Mouse (Mus musculus): ENCODE measurements around the gene Eral1.
"Not testable (repeated sequence)": the region's sequence is repeated elsewhere in the genome, so short reads cannot be mapped to it uniquely, and the experiment has no call there.

The Eral1 gene

GRCm38 (mm10) chr11:78086925-78087479 lies 6.8 kb upstream of the Eral1 start:
- no peak for DNase-seq

DNA sequence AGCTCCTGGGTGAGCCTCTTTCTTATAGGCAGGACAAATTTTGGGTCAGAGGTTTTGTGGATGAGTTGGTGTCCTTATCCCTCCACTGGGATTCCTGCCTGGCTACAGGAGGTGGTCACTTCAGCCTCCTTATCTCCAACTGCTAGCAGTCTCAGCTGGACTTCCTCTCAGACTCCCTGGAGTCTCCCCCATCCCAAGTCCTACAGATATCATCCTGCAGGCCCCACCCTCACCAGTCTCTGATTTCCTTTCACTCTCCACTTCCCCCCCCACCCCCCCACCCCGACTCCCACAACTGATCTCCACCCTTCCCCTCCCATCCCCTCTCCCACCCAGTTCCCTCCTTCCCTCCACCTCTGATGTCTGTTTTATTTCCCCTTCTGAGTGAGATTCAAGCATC lies 3.4 kb upstream of the Eral1 start:
- no peak for DNase-seq

- DNase-seq = no peak
Measured at GRCm38 (mm10) chr11:78074666-78075065, 5.5 kb downstream of the Eral1 start.

GRCm38 (mm10) chr11:78074277-78074652 lies 5.9 kb downstream of the Eral1 start:
- no peak for DNase-seq

- DNase-seq = no peak
Measured at GRCm38 (mm10) chr11:78073577-78074276, 6.5 kb downstream of the Eral1 start.

GRCm38 (mm10) chr11:78072425-78073130 lies 7.6 kb downstream of the Eral1 start:
- DNase-seq = no peak

GRCm38 (mm10) chr11:78071938-78072337 lies 8.2 kb downstream of the Eral1 start:
- no peak for DNase-seq

DNA sequence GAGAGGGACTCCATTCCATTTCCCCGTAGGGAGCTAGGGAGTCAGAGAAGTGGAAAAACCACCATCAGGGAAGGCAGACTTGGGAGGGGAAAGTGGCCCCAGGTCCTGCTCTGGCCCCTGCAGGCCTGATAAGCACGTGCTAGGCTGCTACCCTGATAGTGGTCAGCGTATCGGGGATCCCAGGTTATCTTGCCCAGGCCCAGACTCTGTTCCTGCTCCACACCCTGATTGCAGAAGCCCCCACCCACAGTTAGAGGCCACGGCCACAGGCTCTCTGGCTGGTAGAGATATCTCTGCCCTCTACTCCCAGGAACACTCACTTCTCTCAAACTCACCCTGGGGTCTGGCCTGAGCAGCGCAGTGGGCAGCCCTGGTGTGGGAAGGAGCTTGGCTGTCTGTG lies 10.5 kb downstream of the Eral1 start:
- no peak for DNase-seq

DNA sequence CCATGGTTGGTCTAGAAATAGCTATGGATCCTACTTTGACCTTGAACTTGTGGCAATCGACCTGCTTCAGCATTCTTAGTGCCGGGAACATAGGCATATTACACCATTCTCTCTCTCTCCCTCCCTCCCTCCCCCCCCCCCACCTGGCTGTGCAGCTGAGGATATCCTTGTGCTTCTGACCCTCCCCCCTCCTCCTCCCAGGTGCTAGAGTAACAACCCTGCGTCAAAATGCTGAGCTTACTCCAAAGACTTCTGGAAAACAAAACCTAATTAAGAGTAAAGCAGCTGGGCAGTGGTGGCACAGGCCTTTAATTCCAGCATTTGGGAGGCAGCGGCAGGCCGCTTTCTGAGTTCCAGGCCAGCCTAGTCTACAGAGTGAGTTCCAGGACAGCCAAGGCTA lies 11.1 kb downstream of the Eral1 start:
- DNase-seq = no peak

- no peak for DNase-seq
Measured at GRCm38 (mm10) chr11:78067566-78067965, 12.6 kb downstream of the Eral1 start.

- DNase-seq = no peak
Measured at GRCm38 (mm10) chr11:78066641-78067040, 13.5 kb downstream of the Eral1 start.

DNA sequence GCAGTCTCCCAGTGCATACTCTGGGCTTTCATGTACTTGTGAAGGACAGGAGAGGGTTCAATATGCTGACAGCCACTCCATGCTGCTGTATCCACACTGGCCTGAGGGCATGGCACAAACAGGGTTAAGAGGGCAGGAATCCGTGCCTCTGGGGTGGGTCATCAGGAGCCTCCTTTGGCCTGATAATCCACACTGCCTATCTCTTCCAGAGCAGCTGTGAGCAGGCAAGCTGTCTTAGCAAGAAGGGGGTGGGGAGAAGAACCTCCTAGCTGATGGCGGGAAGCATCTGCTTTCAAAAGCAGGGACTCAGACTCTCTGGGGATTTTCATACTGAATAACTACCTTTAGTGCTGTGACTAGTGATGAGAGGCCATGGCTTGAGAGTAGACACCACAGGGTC lies 14.3 kb downstream of the Eral1 start:
- no peak for DNase-seq

DNA sequence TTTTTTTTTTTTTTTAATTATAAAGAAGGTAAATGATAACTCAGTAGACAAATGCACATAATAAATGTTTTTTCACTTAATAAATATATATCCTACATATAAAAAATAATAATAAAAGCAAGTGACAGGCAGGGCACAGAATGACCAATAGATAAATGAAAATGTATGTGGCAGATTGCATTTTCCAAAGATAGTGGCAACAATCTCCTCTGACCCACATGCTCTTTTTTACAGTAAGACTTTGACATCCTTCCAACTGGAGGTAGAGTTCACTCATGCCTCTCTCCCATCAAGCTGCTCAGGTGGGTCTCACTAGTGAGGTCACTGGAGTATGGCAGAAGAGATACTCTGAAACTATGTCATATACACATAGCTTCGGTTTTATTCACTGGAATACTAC lies 17.6 kb downstream of the Eral1 start:
- no peak for DNase-seq

- DNase-seq = peak; percentile 51
Measured at GRCm38 (mm10) chr11:78059833-78060757, 20.1 kb downstream of the Eral1 start.

DNA sequence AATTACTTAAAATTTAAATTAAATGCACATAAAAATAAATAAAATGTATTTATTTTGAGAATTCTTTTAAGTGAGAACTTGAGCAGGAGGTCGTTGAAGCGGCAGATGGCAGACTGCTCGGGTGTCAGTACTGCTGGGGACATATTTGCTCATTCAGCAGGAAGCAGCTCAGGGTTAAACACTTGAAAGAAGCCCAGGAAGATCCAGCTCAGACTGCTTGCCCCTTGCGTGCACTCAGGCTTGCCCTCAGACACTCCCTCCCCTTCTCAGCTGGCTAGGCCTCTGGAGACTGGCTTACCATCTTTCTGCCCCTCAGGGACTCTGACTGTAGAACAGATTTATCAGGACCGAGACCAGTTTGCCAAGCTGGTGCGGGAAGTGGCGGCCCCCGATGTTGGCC lies 23.2 kb downstream of the Eral1 start:
- DNase-seq = no peak

- DNase-seq = no peak
Measured at GRCm38 (mm10) chr11:78053078-78053477, 27.1 kb downstream of the Eral1 start.

- not testable (repeated sequence) for DNase-seq
Measured at GRCm38 (mm10) chr11:78048637-78049036, 31.5 kb downstream of the Eral1 start.

DNA sequence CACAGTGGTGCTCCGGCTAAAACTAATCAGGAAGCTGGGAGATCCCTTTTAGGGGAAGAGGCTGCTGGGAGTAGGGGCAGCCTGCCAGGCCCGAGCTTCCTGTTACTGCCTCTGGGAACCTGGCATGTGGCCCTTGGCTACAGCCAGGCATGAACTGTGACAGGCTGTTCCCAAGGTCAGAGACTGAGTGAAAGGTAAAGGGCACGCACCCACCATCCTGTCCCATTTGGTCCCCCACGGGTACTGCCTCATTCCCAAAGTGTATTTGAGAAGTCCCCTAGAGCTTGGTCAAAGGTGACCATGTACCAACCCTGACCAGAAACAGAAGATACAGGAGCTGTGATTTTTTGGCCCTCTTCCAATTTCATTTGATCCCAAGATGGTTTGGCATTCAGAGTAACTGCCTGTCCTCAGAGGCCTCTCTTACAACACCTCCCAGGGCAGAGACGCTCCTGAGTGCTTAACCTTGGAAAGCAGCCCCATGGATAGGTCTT lies 35.4 kb downstream of the Eral1 start:
- DNase-seq = no peak

DNA sequence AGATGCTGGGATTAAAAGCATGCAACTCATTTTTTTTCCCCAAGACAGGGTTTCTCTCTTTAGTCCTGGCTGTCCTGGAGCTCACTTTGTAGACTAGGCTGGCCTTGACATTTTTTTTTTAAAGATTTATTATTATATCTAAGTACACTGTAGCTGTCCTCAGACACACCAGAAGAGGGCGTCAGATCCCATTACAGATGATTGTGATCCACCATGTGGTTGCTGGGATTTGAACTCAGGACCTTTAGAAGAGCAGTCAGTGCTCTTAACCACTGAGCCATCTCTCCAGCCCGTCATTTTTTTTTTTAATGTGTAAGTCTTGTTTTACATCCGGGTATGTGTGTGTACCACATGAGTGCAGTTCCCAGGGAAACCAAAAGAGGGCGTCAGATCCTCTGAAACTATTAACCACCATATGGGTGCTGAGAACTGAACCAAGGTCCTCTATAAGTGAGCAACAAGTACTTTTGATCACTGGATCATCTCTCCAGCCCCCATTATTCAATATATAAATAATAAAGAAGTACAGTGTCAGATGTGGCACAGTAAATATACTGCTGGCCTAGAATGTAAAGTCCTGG lies 37.8 kb downstream of the Eral1 start:
- DNase-seq = not testable (repeated sequence)

DNA sequence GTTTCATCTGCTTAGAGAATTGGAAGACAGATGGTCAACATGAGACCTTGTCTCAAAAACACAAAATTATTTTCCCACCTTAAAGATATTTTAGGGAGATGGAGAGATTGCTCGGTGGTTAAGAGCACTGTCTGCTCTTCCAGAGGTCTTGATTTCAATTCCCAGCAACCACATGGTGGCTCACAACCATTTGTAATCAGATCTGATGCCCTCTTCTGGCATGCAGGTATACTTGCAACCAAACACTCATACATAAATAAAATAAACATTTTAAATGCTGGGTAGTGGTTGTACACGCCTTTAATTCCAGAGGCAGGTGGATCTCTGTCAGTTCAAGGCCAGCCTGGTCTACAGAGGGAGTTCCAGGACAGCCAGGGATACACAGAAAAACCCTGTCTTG lies 39.3 kb downstream of the Eral1 start:
- DNase-seq = no peak

GRCm38 (mm10) chr11:78037831-78038752 lies 42.1 kb downstream of the Eral1 start, which contains the start of gene Flot2:
Flot2 (plus strand) TSS chr11:78037931.
- peak; percentile 81 for DNase-seq

Data from thymus, postnatal 14 days (tissue).